Mouse (Mus musculus) MEL (cell line): Measurements from ENCODE around the gene Dennd4a. TPM values are rescaled to one million over a fixed set of nuclear protein-coding genes. Genes with fewer than 3 reads are reported as not detected.

Experiments
- DNase-seq: peaks from one replicate; pipeline ENCODE4 v3.0.0; 2011; ENCODE audit warnings: low read depth, low spot score
- H3K27ac ChIP-seq: 2 replicates; pipeline ENCODE4 v1.5.1; 2012; ENCODE audit warnings: low read depth, mild to moderate bottlenecking, control low read depth, low read length, moderate library complexity; ENCODE audit not compliant: control insufficient read depth
- H3K27me3 ChIP-seq, 2 experiments: fragments of 150-350 bp in 1 of 2; sonication (generic) in 1 of 2; 2 replicates each; pipeline ENCODE4 v1.6.1; 2012; ENCODE audit warnings: low read length in 2 of 2, mild to moderate bottlenecking in 2 of 2, improper control_type of control experiment in 1 of 2, moderate library complexity in 1 of 2; ENCODE audit not compliant: insufficient read depth in 2 of 2, control insufficient read depth in 1 of 2
- H3K36me3 ChIP-seq, 2 experiments: 2 replicates each; pipeline ENCODE4 v1.6.1; 2012 to 2014; ENCODE audit warnings: low read length in 2 of 2, improper control_type of control experiment in 1 of 2, inconsistent platforms in 1 of 2, mild to moderate bottlenecking in 1 of 2; ENCODE audit not compliant: insufficient read depth in 2 of 2, control insufficient read depth in 1 of 2
- H3K4me1 ChIP-seq, 2 experiments: fragments of 150-350 bp in 1 of 2; sonication (generic) in 1 of 2; 2 replicates each; pipeline ENCODE4 v1.6.1; 2012; ENCODE audit warnings: low read length in 2 of 2, improper control_type of control experiment in 1 of 2, mild to moderate bottlenecking in 1 of 2; ENCODE audit not compliant: insufficient read depth in 2 of 2, control insufficient read depth in 1 of 2
- H3K4me3 ChIP-seq, 2 experiments: fragments of 150-350 bp in 1 of 2; sonication (generic) in 1 of 2; 2 replicates each; pipeline ENCODE4 v1.5.1; 2012; ENCODE audit warnings: low read depth in 2 of 2, low read length in 2 of 2, mild to moderate bottlenecking in 2 of 2, moderate library complexity in 2 of 2, control low read depth in 1 of 2, improper control_type of control experiment in 1 of 2; ENCODE audit not compliant: control insufficient read depth in 1 of 2, insufficient read depth in 1 of 2
- H3K79me2 ChIP-seq: 2 replicates; pipeline ENCODE4 v1.6.1; 2012; ENCODE audit warnings: mild to moderate bottlenecking, low read length, moderate library complexity; ENCODE audit not compliant: control insufficient read depth, poor library complexity, insufficient read depth
- H3K9ac ChIP-seq: 2 replicates; pipeline ENCODE4 v1.6.1; 2012; ENCODE audit warnings: low read depth, mild to moderate bottlenecking, control low read depth, low read length, moderate library complexity; ENCODE audit not compliant: control insufficient read depth, poor library complexity, severe bottlenecking
- H3K9me3 ChIP-seq: fragments of 150-350 bp; sonication (generic); replicated peaks from 2 replicates; pipeline ENCODE4 v1.6.1; 2012; ENCODE audit warnings: mild to moderate bottlenecking, low read length, improper control_type of control experiment, moderate library complexity; ENCODE audit not compliant: insufficient read depth
- BHLHE40 ChIP-seq: IDR thresholded peaks from 2 replicates; pipeline ENCODE4 v1.6.1; 2012; ENCODE audit warnings: low read depth, mild to moderate bottlenecking, inconsistent platforms, low read length, improper control_type of control experiment, borderline replicate concordance
- CHD1 ChIP-seq: IDR thresholded peaks from 2 replicates; pipeline ENCODE4 v1.6.1; 2012; ENCODE audit warnings: low read depth, mild to moderate bottlenecking, inconsistent platforms, low read length, improper control_type of control experiment
- CHD2 ChIP-seq: IDR thresholded peaks from 2 replicates; pipeline ENCODE4 v1.6.1; 2011; ENCODE audit warnings: low read length, improper control_type of control experiment
- CTCF ChIP-seq, 3 experiments: IDR thresholded peaks in 2 of 3; conservative IDR thresholded peaks in 1 of 3; 2 replicates each; pipeline ENCODE4 v1.5.1; 2011 to 2012; ENCODE audit warnings: low read length in 3 of 3, low read depth in 2 of 3, mild to moderate bottlenecking in 2 of 3, improper control_type of control experiment in 1 of 3, inconsistent platforms in 1 of 3, mixed read lengths in 1 of 3, moderate library complexity in 1 of 3; ENCODE audit not compliant: control insufficient read depth in 1 of 3, insufficient read depth in 1 of 3, poor library complexity in 1 of 3, severe bottlenecking in 1 of 3
- EP300 ChIP-seq, 2 experiments: IDR thresholded peaks; 2 replicates each; pipeline ENCODE4 v1.6.1; 2011; ENCODE audit warnings: improper control_type of control experiment in 2 of 2, low read length in 2 of 2, low read depth in 1 of 2, mild to moderate bottlenecking in 1 of 2
- ETS1 ChIP-seq: IDR thresholded peaks from 2 replicates; pipeline ENCODE4 v1.6.1; 2012; ENCODE audit warnings: low read depth, mild to moderate bottlenecking, inconsistent platforms, low read length, improper control_type of control experiment, moderate library complexity
- GATA1 ChIP-seq: IDR thresholded peaks from 2 replicates; pipeline ENCODE4 v1.6.1; 2011; ENCODE audit warnings: low read depth, low read length, improper control_type of control experiment
- HCFC1 ChIP-seq: IDR thresholded peaks from 2 replicates; pipeline ENCODE4 v1.6.1; 2012; ENCODE audit warnings: low read depth, mild to moderate bottlenecking, inconsistent platforms, low read length, improper control_type of control experiment, moderate library complexity
- JUND ChIP-seq: IDR thresholded peaks from 2 replicates; pipeline ENCODE4 v1.6.1; 2011; ENCODE audit warnings: low read depth, mild to moderate bottlenecking, improper control_type of control experiment, low read length
- KAT2A ChIP-seq: conservative IDR thresholded peaks from 2 replicates; pipeline ENCODE4 v1.6.1; 2012; ENCODE audit warnings: low read depth, low read length, improper control_type of control experiment, inconsistent platforms
- MAFK ChIP-seq: IDR thresholded peaks from 2 replicates; pipeline ENCODE4 v1.6.1; 2011; ENCODE audit warnings: low read depth, mild to moderate bottlenecking, low read length, improper control_type of control experiment, borderline replicate concordance
- MAX ChIP-seq: IDR thresholded peaks from 2 replicates; pipeline ENCODE4 v1.6.1; 2011; ENCODE audit warnings: low read length, improper control_type of control experiment
- MAZ ChIP-seq: IDR thresholded peaks from 2 replicates; pipeline ENCODE4 v1.6.1; 2012; ENCODE audit warnings: low read depth, mild to moderate bottlenecking, inconsistent platforms, low read length, improper control_type of control experiment
- MXI1 ChIP-seq: IDR thresholded peaks from 2 replicates; pipeline ENCODE4 v1.6.1; 2011; ENCODE audit warnings: mild to moderate bottlenecking, low read depth, low read length, improper control_type of control experiment
- MYB ChIP-seq: IDR thresholded peaks from 2 replicates; pipeline ENCODE4 v1.6.1; 2011; ENCODE audit warnings: mild to moderate bottlenecking, low read depth, low read length, improper control_type of control experiment
- MYC ChIP-seq: IDR thresholded peaks from 2 replicates; pipeline ENCODE4 v1.6.1; 2011; ENCODE audit warnings: low read depth, mild to moderate bottlenecking, low read length, improper control_type of control experiment, moderate library complexity
- NELFE ChIP-seq: IDR thresholded peaks from 2 replicates; pipeline ENCODE4 v1.6.1; 2011; ENCODE audit warnings: low read depth, low read length, improper control_type of control experiment
- NRF1 ChIP-seq: IDR thresholded peaks from 2 replicates; pipeline ENCODE4 v1.6.1; 2014; ENCODE audit warnings: low read depth, mild to moderate bottlenecking, inconsistent platforms, low read length, improper control_type of control experiment, moderate library complexity; ENCODE audit not compliant: poor library complexity, insufficient read depth, severe bottlenecking
- POLR2A ChIP-seq, 2 experiments: IDR thresholded peaks; 2 replicates each; pipeline ENCODE4 v1.6.1; 2011 to 2012; ENCODE audit warnings: low read length in 2 of 2, mild to moderate bottlenecking in 2 of 2, control low read depth in 1 of 2, improper control_type of control experiment in 1 of 2, low read depth in 1 of 2, moderate library complexity in 1 of 2; ENCODE audit not compliant: control insufficient read depth in 1 of 2, insufficient read depth in 1 of 2, poor library complexity in 1 of 2
- POLR2AphosphoS2 ChIP-seq: IDR thresholded peaks from 2 replicates; pipeline ENCODE4 v1.6.1; 2011; ENCODE audit warnings: low read length, improper control_type of control experiment
- POLR2AphosphoS5 ChIP-seq: IDR thresholded peaks from 2 replicates; pipeline ENCODE4 v1.6.1; 2012; ENCODE audit warnings: low read depth, borderline replicate concordance, mild to moderate bottlenecking, inconsistent platforms, low read length, moderate library complexity, mixed read lengths
- RAD21 ChIP-seq: IDR thresholded peaks from 2 replicates; pipeline ENCODE4 v1.6.1; 2011; ENCODE audit warnings: mild to moderate bottlenecking, low read depth, low read length, improper control_type of control experiment
- RCOR1 ChIP-seq: IDR thresholded peaks from 2 replicates; pipeline ENCODE4 v1.6.1; 2012; ENCODE audit warnings: low read depth, mild to moderate bottlenecking, inconsistent platforms, low read length, improper control_type of control experiment
- SIN3A ChIP-seq: IDR thresholded peaks from 2 replicates; pipeline ENCODE4 v1.6.1; 2012; ENCODE audit warnings: low read length, improper control_type of control experiment, inconsistent platforms
- TAL1 ChIP-seq: IDR thresholded peaks from 2 replicates; pipeline ENCODE4 v1.6.1; 2012; ENCODE audit warnings: mild to moderate bottlenecking, inconsistent platforms, low read length, moderate library complexity, mixed read lengths
- TBP ChIP-seq: IDR thresholded peaks from 2 replicates; pipeline ENCODE4 v1.8.0; 2011; ENCODE audit warnings: low read depth, low read length, improper control_type of control experiment
- UBTF ChIP-seq: IDR thresholded peaks from 2 replicates; pipeline ENCODE4 v1.6.1; 2012; ENCODE audit warnings: low read depth, mild to moderate bottlenecking, inconsistent platforms, low read length, improper control_type of control experiment, moderate library complexity, borderline replicate concordance; ENCODE audit not compliant: insufficient read depth
- USF2 ChIP-seq, 2 experiments: IDR thresholded peaks; 2 replicates each; pipeline ENCODE4 v1.6.1; 2011 to 2012; ENCODE audit warnings: improper control_type of control experiment in 2 of 2, low read length in 2 of 2, borderline replicate concordance in 1 of 2, inconsistent platforms in 1 of 2, low read depth in 1 of 2, mild to moderate bottlenecking in 1 of 2; ENCODE audit not compliant: insufficient read depth in 1 of 2
- ZKSCAN1 ChIP-seq: IDR thresholded peaks from 2 replicates; pipeline ENCODE4 v1.6.1; 2012; ENCODE audit warnings: low read depth, mild to moderate bottlenecking, inconsistent platforms, low read length, improper control_type of control experiment, moderate library complexity
- polyA plus RNA-seq, 2 experiments: library from polyadenylated mRNA; stranded (reverse) in 1 of 2; unstranded in 1 of 2; fragments of >175 nt in 1 of 2; fragments of >200 nt in 1 of 2; gene quantifications; 2 replicates each; pipeline versions ENCODE4 v1.2.1 to v1.2.4; 2012; ENCODE audit warnings: low replicate concordance in 2 of 2, low read depth in 1 of 2; ENCODE audit not compliant: insufficient read length in 2 of 2, insufficient read depth in 1 of 2, missing spikeins in 1 of 2
- total RNA-seq: library from RNA; depleted of rRNA; stranded (reverse); fragments of 300-350 nt; gene quantifications from 2 replicates; pipeline ENCODE4 v1.2.3, GENCODE M21; 2012; rRNA removed

Dennd4a gene
- total RNA-seq = 7.7 and 12.1 TPM in 2 replicates
- 10 to 100 TPM; 24.9 to 74.8 TPM for polyA plus RNA-seq

GRCm38 (mm10) chr9:64810822-64811537 lies at the start of gene Dennd4a:
Gene Dennd4a (plus strand): TSS chr9:64811340.
- peak within 1 kb of the TSS; percentile 93 for H3K9ac ChIP-seq
- no peaks in the 10 kb centered on the region for H3K27me3 ChIP-seq
- peaks cover 0 to 47% of the 10 kb centered on the region in 2 experiments; a peak in 2 of 4 replicates for H3K36me3 ChIP-seq
- peak within 1 kb of the TSS; percentile 91 for H3K27ac ChIP-seq
- TF ChIP-seq KAT2A = no peak; the same call in 1 of the 2 replicates
- TF ChIP-seq NELFE = peak; percentile 30
- TF ChIP-seq SIN3A = peak; percentile 50
- peak; percentile 61; the same call in 1 of the 2 replicates for TF ChIP-seq TBP
- TF ChIP-seq GATA1 = no peak
- TF ChIP-seq HCFC1 = peak; percentile 76
- TF ChIP-seq CTCF (IDR thresholded peaks at IDR 0.05 in 2 of 3, conservative IDR thresholded peaks at IDR 0.05 in 1 of 3; ENCODE audit: control insufficient read depth in 1 of 3, insufficient read depth in 1 of 3, low read depth in 2 of 3, low read length in 3 of 3, poor library complexity in 1 of 3, severe bottlenecking in 1 of 3) = no peak
- TF ChIP-seq POLR2A (IDR thresholded peaks at IDR 0.05; ENCODE audit: control insufficient read depth in 1 of 2, insufficient read depth in 1 of 2, low read depth in 1 of 2, low read length in 2 of 2, poor library complexity in 1 of 2) = peak; percentile 71 to 73
- peak; percentile 32; the same call in 1 of the 2 replicates for TF ChIP-seq POLR2AphosphoS2
- TF ChIP-seq ETS1 = 0 out of 2 replicates have a peak, but pooled peaks have one; percentile 17
- peak; percentile 72; the same call in 1 of the 2 replicates for TF ChIP-seq MAZ
- peak; percentile 85 for TF ChIP-seq MXI1
- no peak for TF ChIP-seq CHD2
- TF ChIP-seq MAFK = no peak
- peaks cover 34% of the 10 kb centered on the region for H3K79me2 ChIP-seq
- DNase-seq = peak; percentile 99
- no peaks in the 10 kb centered on the region for H3K9me3 ChIP-seq
- peak within 1 kb of the TSS; percentile 92 to 93 for H3K4me3 ChIP-seq
- peaks cover 24 to 43% of the 10 kb centered on the region in 2 experiments for H3K4me1 ChIP-seq

DNA sequence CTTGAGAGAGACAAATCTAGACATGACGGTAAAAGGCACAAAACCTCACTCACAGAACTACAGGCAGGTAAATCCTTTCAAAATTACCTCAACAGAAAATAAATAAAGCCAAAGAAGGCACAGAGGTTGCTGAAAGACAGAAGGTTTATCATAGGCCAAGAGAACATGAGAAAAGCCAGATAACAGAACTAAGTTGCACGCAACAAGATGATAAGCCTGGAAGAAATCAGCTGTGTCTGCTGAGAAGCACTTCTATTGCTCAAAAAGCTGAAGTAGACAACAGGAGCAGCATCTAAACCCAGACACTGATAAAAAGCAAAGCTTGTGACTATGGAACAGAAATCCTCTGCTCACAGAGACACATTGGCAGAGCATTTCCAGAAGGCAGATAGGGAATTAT lies 46.3 kb upstream of the Dennd4a start:
- H3K27me3 ChIP-seq = no peaks in the 10 kb centered on the region; a peak in 2 of 4 replicates
- DNase-seq = peak; percentile 56
- no peaks in the 10 kb centered on the region for H3K9me3 ChIP-seq
- no peak overlapping the region for H3K4me3 ChIP-seq
- no peaks in the 10 kb centered on the region for H3K79me2 ChIP-seq
- no peak overlapping the region for H3K9ac ChIP-seq
- H3K4me1 ChIP-seq = peaks cover 0 to 3% of the 10 kb centered on the region in 2 experiments; a peak in 2 of 4 replicates
- no peak overlapping the region for H3K27ac ChIP-seq
- H3K36me3 ChIP-seq = peaks cover 0 to 4% of the 10 kb centered on the region in 2 experiments; a peak in 1 of 4 replicates
- peak; percentile 36; the same call in 1 of the 2 replicates for TF ChIP-seq SIN3A
- TF ChIP-seq MYC = no peak
- no peak for TF ChIP-seq ZKSCAN1
- TF ChIP-seq MAZ = no peak
- no peak for TF ChIP-seq NRF1
- TF ChIP-seq MAX = no peak
- TF ChIP-seq USF2 (IDR thresholded peaks at IDR 0.05; ENCODE audit: borderline replicate concordance in 1 of 2, insufficient read depth in 1 of 2, low read depth in 1 of 2, low read length in 2 of 2) = no peak
- TF ChIP-seq BHLHE40 = peak; percentile 57; the same call in 1 of the 2 replicates
- peak; percentile 95 for TF ChIP-seq ETS1
- TF ChIP-seq CHD1 = no peak
- TF ChIP-seq EP300 (IDR thresholded peaks at IDR 0.05; ENCODE audit: low read depth in 1 of 2, low read length in 2 of 2) = peak; percentile 61 to 68
- peak; percentile 82 for TF ChIP-seq RCOR1
- TF ChIP-seq POLR2AphosphoS5 = no peak
- no peak for TF ChIP-seq JUND
- TF ChIP-seq CHD2 = no peak
- TF ChIP-seq UBTF = no peak
- no peak for TF ChIP-seq MYB
- no peak for TF ChIP-seq POLR2AphosphoS2
- TF ChIP-seq TAL1 = no peak
- no peak for TF ChIP-seq MAFK
- TF ChIP-seq RAD21 = no peak
